Mouse (Mus musculus): ENCODE results near the gene Cdc42.

DNA sequence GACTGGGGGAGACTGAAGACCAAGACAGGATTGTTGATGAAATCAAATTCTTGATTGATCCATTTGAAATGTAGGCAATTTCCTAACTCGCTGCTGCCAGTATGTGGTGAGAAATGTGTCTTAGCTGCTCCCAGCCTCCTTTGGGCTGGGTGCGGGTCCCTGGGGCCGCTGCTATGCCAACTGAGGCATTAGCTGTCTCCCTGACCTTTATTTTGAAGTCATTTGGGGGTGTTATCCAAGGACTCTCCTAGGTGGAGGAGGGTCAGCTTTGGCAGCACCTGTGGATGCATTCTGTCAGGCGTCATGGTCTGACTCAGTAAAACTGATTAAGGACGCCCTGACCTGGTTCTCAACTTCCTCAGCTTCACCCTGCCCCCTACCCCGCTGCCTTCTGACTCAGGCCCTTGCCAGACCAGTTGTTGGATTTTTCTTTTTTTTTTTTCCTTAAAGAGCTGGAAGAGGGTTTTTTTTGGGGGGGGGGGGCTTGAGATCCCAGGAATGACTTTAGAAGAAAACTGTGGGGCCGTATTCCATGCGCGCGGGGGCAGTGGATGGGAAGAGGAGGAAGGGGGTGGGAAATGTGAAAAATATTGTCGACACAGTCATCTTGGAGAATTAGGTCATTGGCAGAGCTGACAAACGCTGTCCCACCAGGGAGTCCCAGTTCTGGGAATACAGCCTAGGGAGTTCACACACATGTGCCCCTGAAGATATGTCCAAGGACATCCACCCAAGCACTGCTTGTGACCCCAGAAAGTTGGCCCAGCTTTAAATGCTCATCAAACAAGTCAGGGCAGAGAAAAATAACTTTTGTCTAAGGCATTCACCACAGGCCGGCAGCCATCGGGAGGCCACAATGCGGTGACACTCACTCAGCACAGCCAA, 39.4 kb upstream of the Cdc42 start:
- no peak for TF ChIP-seq CTCF (conservative IDR thresholded peaks at IDR 0.05; ENCODE audit: low read length)
- TF ChIP-seq NANOG (IDR thresholded peaks at IDR 0.05; ENCODE audit: borderline replicate concordance, low read length) = no peak
